Mouse (Mus musculus) heart, postnatal 14 days (tissue): ENCODE data around the gene Ahdc1. TPM values are rescaled to one million over a fixed set of nuclear protein-coding genes. Genes with fewer than 3 reads are reported as not detected.

Experiments
- DNase-seq, 2 experiments: peaks; one replicate each; pipeline ENCODE4 v3.0.0; 2021 to 2022
- intact Hi-C: fragments of 180-260 bp; cut with DNase I; formaldehyde crosslinking; loops from one replicate; pipeline ENCODE4 v1.15.1; 2025
- total RNA-seq, 2 experiments: library from RNA; stranded (reverse); gene quantifications; 2 replicates each; pipeline ENCODE4 v1.2.3; 2021

Gene Ahdc1
- total RNA-seq, 2 experiments from 2014 or later = 55.2 to 59.1 TPM

DNA sequence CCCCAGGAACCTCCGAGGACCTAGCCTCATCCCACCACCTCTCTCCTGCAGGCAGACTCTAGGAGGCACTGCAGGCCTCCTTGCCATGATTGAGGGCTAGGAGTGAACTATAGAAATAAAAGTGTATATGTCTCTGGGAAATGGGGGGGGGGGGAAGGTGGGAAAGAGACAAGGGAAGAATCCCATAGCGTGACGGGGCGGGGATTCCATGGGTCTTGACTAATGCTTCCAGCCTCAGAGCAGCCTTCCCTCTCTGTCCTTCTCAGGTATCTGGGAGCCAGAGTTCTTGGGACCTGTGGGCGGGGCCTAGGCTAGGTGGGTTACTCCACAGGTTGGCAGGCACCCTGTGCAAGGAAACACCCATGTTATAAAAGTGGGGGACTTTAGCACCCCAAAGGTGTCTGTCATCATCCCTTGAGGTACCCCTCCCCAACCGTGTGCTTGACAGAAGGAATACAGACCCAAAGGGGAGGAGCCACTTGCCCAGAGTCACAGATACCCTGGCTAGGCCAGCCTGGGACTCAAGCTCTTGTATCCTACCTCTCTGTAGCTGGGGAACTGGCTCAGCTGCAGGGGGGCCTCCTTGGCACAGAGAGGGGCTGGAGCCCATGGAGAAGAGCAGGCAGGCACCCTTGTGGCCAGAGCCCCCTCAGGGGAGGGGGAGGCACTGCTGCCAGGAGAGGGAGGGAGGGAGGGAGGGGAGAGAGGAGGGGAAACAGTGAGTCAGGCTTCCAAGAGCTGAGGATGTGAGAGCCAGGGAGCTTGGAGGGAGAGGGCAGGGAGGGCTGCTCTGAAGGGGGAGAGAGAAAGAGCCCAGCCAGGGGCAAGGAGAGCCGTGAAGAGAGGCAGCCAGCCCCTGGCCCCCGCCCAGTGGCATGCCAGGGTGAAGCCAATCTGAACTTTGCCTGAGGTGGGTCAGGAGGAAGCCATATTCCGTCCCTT is 4.9 kb downstream of the Ahdc1 start:
- DNase-seq = no peak
- intact Hi-C loops = loop anchor here (10.0 kb wide), 1 partner anchor 99 kb away; no protein-coding TSS in a partner anchor

GRCm38 (mm10) chr4:133016677-133017415 is 5.8 kb downstream of the Ahdc1 start:
- intact Hi-C loops = loop anchor here (10.0 kb wide), 1 partner anchor 98 kb away; no protein-coding TSS in a partner anchor
- DNase-seq = peak in 1 of 2 experiments; percentile 64

GRCm38 (mm10) chr4:133017597-133018262 is 6.7 kb downstream of the Ahdc1 start:
- intact Hi-C loops = loop anchor here (10.0 kb wide), 1 partner anchor 97 kb away; no protein-coding TSS in a partner anchor
- DNase-seq = no peak

DNA sequence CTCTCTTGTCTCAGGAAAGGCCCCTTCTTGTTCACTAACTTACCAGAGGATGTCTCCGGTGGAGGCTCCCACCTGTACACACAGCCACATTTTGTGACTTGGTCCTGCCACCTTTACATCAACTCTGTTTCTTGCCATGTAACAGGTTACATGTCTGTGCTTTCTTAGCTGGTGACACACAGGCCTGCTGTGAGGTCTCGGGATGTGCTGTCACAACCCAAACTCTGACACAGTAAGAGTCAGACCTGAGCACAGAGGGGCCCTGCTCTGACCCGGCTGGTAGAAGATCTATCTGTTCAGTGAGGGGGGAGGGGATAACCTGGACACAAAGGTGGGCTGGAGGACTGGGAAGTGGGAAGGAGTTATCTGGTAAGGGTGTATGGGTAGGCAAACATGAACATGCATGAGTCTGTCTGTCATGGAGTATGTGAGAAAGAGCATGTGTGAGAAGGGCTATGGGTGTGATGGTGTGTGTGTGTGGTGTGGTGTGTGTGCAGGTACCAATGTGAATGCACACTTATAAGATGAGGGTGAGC is 7.3 kb downstream of the Ahdc1 start:
- DNase-seq = no peak
- intact Hi-C loops = loop anchor here (10.0 kb wide), 1 partner anchor 96 kb away; no protein-coding TSS in a partner anchor

DNA sequence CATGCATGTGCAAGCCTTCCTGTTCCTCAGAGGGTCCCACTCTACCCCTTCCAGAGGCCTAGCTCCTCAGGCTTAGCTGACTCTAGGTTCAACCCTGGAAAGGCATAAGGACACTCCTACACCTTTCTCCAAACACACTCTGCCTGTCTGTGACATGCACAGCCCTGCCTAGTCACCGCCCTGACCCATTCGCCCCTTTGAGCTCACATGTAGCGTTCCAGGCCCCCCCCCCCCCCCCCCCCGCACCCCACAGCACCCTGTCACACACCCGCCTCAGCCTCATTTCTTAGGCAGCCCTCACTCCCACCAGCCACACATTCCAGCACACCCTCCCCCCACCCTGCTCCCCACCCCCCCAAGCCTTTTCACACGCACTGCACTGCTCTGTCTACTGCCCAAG is 9.7 kb downstream of the Ahdc1 start:
- DNase-seq = no peak
- intact Hi-C loops = loop anchor here (2.0 kb wide), 1 partner anchor 14 kb away; no protein-coding TSS in a partner anchor

GRCm38 (mm10) chr4:133021181-133021671 is 10.2 kb downstream of the Ahdc1 start:
- no peak for DNase-seq
- intact Hi-C loops = loop anchor here (2.0 kb wide), 1 partner anchor 14 kb away; no protein-coding TSS in a partner anchor

- intact Hi-C loops = no loop called here
- DNase-seq = no peak
Observed at GRCm38 (mm10) chr4:133022217-133022616, 11.2 kb downstream of the Ahdc1 start.

DNA sequence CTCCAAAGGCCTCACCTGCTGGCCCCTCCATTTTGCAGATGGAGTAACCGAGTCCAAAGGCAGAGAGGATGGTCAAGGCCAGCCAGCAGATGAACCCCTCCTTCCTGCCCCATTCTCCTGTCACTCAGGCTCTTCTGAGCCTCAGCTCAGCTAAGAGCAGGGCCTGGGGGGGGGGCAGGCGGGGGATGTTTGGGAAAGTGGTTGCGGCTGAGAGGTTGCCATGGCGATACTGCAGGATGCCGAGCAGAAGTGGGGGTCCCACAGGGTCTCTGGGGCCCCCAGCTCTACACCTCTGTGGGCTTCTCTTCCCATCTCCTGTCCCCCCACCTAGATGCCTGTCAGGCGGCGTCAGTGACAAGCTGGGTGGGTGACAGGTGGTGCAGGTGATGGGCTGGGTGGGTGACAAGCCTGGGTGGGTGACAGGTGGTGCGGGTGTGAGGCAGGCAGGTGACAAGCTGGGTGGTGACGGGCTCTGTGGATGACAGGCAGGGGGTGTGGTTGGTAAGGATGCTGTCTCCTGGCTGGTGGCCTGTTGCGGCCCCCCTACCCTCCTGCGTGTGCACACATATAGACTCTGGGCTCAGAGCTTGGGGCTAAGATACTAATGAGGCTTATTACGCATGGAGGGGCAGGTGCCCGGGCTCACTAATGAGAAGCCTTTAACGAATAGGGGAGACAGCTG is 12.0 kb downstream of the Ahdc1 start:
- intact Hi-C loops = no loop called here
- DNase-seq = no peak

- intact Hi-C loops = no loop called here
- no peak for DNase-seq
Observed at GRCm38 (mm10) chr4:133023636-133024035, 12.6 kb downstream of the Ahdc1 start.

GRCm38 (mm10) chr4:133024404-133024803 is 13.3 kb downstream of the Ahdc1 start:
- DNase-seq = no peak
- intact Hi-C loops = no loop called here

DNA sequence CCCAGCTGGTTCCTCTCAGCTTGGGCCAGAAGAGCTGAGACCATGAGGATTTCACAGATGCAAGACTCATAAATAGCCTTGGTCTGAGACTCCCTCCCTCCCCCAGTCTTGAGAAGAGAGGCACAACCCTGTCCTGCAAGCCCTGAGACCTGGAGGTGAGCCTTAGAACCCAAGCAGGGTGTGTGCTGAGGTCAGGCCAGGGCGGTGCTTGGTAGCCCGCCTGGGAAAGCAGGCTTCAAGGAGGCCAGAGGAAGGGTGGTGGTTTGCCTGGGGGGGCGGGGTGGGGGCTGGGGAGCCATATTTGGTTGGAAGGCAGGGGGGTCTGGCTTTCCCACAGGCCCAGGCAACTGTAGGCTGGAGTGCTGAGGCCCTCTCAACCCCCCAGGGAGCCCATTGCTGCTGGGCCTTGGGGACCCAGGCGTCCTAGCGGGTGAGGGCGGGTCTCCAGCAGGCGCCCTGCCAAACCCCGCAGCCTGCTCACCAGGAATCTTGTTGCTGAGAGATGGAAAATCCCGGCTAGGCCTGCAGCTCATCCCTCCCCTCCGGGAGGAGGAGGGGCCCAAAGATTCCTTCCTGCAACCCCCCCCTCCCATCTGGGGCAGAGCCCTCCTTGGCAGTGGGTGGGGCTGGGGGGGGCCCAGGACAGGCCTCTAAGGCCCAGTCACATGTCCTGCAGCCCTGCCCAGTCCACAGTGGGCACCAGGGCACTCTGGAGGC is 14.1 kb downstream of the Ahdc1 start:
- intact Hi-C loops = no loop called here
- peak; percentile 69 to 76 for DNase-seq

- intact Hi-C loops = no loop called here
- no peak for DNase-seq
Observed at GRCm38 (mm10) chr4:133026272-133026671, 15.2 kb downstream of the Ahdc1 start.

DNA sequence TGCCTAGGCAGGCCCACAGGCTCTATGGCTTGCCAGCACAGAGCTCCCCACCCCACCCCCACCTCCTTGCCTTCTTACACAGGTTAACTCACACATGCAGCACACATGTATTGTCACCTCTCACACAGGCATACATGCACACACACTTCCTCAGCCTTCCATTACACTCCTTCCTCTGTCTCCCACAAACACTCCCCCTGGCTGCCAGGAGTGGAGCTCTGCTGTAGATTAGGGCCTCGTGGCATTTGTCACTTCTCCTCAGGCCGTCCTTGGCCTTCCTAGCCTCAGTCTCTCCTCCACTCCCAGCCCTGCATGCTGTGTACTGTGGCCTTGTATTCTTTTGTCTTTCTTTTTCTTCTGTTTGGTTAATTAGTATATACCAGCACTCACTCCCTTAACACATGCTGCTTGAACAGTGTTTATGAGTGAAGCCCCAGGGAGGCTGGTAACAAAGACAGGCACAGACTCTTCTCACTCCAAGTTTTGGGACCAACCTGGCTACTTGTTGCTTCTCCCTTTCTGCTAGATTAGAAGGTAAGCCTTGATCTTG is 15.8 kb downstream of the Ahdc1 start:
- intact Hi-C loops = no loop called here
- DNase-seq = no peak

DNA sequence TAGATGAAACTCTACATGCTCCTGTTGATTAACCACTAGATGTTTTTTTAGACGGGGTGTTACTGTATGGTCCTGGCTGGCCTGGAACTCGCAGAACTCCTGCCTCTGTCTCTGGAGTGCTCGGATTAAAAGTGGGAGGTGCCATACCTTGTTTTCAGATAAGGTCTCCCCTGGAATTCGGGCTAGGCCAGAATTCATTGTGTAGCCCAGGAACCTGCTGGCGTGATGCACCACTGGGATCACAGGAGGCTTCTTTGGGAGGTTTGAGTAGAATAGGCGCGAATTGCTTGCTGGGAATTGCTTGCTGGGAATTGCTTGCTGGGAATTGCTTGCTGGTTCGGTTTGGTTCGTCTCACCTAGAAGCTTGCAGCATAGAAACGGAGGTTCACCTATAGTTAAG is 16.7 kb downstream of the Ahdc1 start:
- intact Hi-C loops = no loop called here
- no peak for DNase-seq

DNA sequence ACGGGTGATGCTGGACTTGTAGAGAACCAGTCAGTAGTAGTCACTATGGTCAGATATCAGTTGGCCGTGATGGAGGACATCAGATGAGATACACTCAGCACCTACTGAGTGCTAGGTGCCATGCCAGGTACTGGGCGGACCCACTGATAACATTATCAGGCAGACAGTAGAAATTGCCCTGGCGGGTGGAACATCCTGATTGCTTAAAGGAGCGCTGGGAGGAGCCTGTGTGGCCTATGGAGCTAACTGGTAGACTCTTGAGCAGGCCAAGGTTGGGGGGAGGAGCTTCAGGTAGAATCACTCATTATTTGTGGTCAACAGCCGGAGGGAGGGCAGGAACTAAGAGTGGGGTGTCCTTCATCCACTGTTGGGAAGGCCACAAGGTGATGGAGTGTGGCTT is 17.1 kb downstream of the Ahdc1 start:
- DNase-seq = no peak
- intact Hi-C loops = no loop called here

GRCm38 (mm10) chr4:133028875-133029274 is 17.8 kb downstream of the Ahdc1 start:
- no peak for DNase-seq
- intact Hi-C loops = no loop called here

DNA sequence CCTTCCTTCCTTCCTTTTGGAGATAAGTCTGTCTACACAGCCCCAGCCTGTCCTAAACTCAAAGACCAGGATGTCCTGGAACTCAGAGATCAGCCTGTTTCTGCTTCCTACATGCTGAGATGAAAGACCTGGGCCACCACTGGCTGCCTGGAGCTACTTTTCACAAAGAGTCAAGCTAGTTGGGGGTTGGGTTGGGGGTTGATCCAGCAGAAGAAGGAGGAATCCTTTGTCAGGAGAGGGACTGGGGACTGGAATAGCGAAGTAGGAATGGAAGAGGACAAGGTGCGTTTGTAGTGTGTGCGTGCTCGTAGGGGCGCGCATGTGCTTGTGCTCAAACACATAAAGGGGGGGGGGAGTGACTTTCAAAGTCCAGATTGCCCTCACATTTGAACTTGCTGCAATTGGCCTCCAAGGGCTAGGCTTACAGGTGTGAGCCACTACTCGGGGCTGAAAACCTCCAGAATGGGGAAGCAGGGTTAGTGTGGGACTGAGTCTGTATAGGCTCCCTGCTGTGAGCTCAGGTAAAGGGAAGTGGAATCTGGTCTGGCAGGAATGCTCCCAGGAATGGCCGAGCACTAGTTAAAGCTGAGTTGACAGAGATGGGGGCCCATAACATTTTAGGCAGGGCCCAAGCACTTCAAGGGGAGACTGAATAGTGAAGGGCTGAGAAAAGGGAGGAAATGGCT is 21.5 kb downstream of the Ahdc1 start:
- intact Hi-C loops = no loop called here
- no peak for DNase-seq

GRCm38 (mm10) chr4:133034478-133034877 is 23.4 kb downstream of the Ahdc1 start:
- no peak for DNase-seq
- intact Hi-C loops = loop anchor here (2.0 kb wide), 1 partner anchor 14 kb away; no protein-coding TSS in a partner anchor
